Mouse (Mus musculus) CH12.LX (cell line): ENCODE data around the gene Stat6. TPM values are rescaled to one million over a fixed set of nuclear protein-coding genes. Genes with fewer than 3 reads are reported as not detected.

Source experiments
- DNase-seq: peaks from one replicate; pipeline ENCODE4 v3.0.0-alpha.2; 2013; ENCODE audit errors: extremely low read depth
- H3K27ac ChIP-seq: 2 replicates; pipeline ENCODE4 v1.5.1; 2012; ENCODE audit warnings: low read depth, mild to moderate bottlenecking, control low read depth, moderate library complexity; ENCODE audit not compliant: insufficient read depth
- H3K27me3 ChIP-seq: replicated peaks from 2 replicates; pipeline ENCODE3; 2012; ENCODE audit warnings: inconsistent platforms
- H3K36me3 ChIP-seq, 2 experiments: replicated peaks in 1 of 2; 2 replicates each; pipeline versions ENCODE3 to v1.6.1; 2012; ENCODE audit warnings: inconsistent platforms in 1 of 2, low read length in 1 of 2, mild to moderate bottlenecking in 1 of 2, mixed read lengths in 1 of 2, moderate library complexity in 1 of 2; ENCODE audit not compliant: control insufficient read depth in 1 of 2, insufficient read depth in 1 of 2
- H3K4me1 ChIP-seq, 2 experiments: 2 replicates each; pipeline ENCODE4 v1.6.1; 2012; ENCODE audit warnings: inconsistent platforms in 1 of 2, moderate library complexity in 1 of 2; ENCODE audit not compliant: insufficient read depth in 2 of 2, control insufficient read depth in 1 of 2
- H3K4me2 ChIP-seq: 2 replicates; pipeline ENCODE4 v1.6.1; 2012; ENCODE audit warnings: low read depth, mild to moderate bottlenecking, control low read depth; ENCODE audit not compliant: poor library complexity, insufficient read depth, severe bottlenecking
- H3K4me3 ChIP-seq, 3 experiments: fragments of 150-350 bp in 1 of 3; sonication (generic) in 1 of 3; replicated peaks in 1 of 3; 2 replicates each; pipeline versions ENCODE3 to v1.5.1; 2011 to 2012; ENCODE audit warnings: low read depth in 2 of 3, low read length in 2 of 3, mild to moderate bottlenecking in 2 of 3, moderate library complexity in 2 of 3, control low read depth in 1 of 3, improper control_type of control experiment in 1 of 3, inconsistent platforms in 1 of 3, mixed read lengths in 1 of 3; ENCODE audit not compliant: poor library complexity in 1 of 3
- H3K79me2 ChIP-seq: replicated peaks from 2 replicates; pipeline ENCODE4 v1.6.1; 2012; ENCODE audit warnings: mild to moderate bottlenecking, moderate library complexity; ENCODE audit not compliant: control insufficient read depth, poor library complexity, insufficient read depth, severe bottlenecking; ENCODE audit errors: extremely low read depth
- H3K9ac ChIP-seq: 2 replicates; pipeline ENCODE4 v1.6.1; 2012; ENCODE audit warnings: low read depth, mild to moderate bottlenecking, control low read depth, moderate library complexity; ENCODE audit not compliant: insufficient read depth
- H3K9me3 ChIP-seq: replicated peaks from 2 replicates; pipeline ENCODE3; 2012; ENCODE audit warnings: low read length, inconsistent platforms, mixed read lengths
- CTCF ChIP-seq, 2 experiments: IDR thresholded peaks in 1 of 2; conservative IDR thresholded peaks in 1 of 2; 2 replicates each; pipeline ENCODE4 v1.5.1; 2011 to 2012; ENCODE audit warnings: low read depth in 2 of 2, low read length in 2 of 2, improper control_type of control experiment in 1 of 2, inconsistent platforms in 1 of 2, mild to moderate bottlenecking in 1 of 2, moderate library complexity in 1 of 2
- E2F4 ChIP-seq: IDR thresholded peaks from 2 replicates; pipeline ENCODE4 v1.6.1; 2011; ENCODE audit warnings: low read depth, low read length, improper control_type of control experiment; ENCODE audit not compliant: insufficient replicate concordance
- ELF1 ChIP-seq: IDR thresholded peaks from 2 replicates; pipeline ENCODE4 v1.6.1; 2014; ENCODE audit warnings: low read depth, mild to moderate bottlenecking, inconsistent platforms, low read length, improper control_type of control experiment
- HCFC1 ChIP-seq: IDR thresholded peaks from 2 replicates; pipeline ENCODE4 v1.6.1; 2012; ENCODE audit warnings: low read depth, mild to moderate bottlenecking, inconsistent platforms, low read length, improper control_type of control experiment
- IRF4 ChIP-seq: IDR thresholded peaks from 2 replicates; pipeline ENCODE4 v1.6.1; 2014; ENCODE audit warnings: low read depth, mild to moderate bottlenecking, inconsistent platforms, low read length, improper control_type of control experiment
- JUN ChIP-seq: IDR thresholded peaks from 2 replicates; pipeline ENCODE4 v1.6.1; 2011; ENCODE audit warnings: low read depth, mild to moderate bottlenecking, low read length, improper control_type of control experiment, moderate library complexity; ENCODE audit not compliant: insufficient read depth
- JUND ChIP-seq: conservative IDR thresholded peaks from 2 replicates; pipeline ENCODE4 v1.6.1; 2011; ENCODE audit warnings: low read depth, low read length, improper control_type of control experiment
- KAT2A ChIP-seq: IDR thresholded peaks from 2 replicates; pipeline ENCODE4 v1.6.1; 2012; ENCODE audit warnings: low read length, improper control_type of control experiment, inconsistent platforms; ENCODE audit not compliant: insufficient replicate concordance
- MAFK ChIP-seq: IDR thresholded peaks from 2 replicates; pipeline ENCODE4 v1.6.1; 2011; ENCODE audit warnings: low read length, improper control_type of control experiment; ENCODE audit not compliant: insufficient replicate concordance
- MAZ ChIP-seq: IDR thresholded peaks from 2 replicates; pipeline ENCODE4 v1.6.1; 2012; ENCODE audit warnings: low read depth, mild to moderate bottlenecking, inconsistent platforms, low read length, improper control_type of control experiment, moderate library complexity
- MEF2A ChIP-seq: IDR thresholded peaks from 2 replicates; pipeline ENCODE4 v1.6.1; 2014; ENCODE audit warnings: low read depth, mild to moderate bottlenecking, inconsistent platforms, low read length, improper control_type of control experiment, borderline replicate concordance
- MXI1 ChIP-seq: IDR thresholded peaks from 2 replicates; pipeline ENCODE4 v1.6.1; 2011; ENCODE audit warnings: mild to moderate bottlenecking, low read depth, low read length, improper control_type of control experiment
- MYC ChIP-seq: IDR thresholded peaks from 2 replicates; pipeline ENCODE4 v1.6.1; 2011; ENCODE audit warnings: low read depth, mild to moderate bottlenecking, improper control_type of control experiment, low read length
- NELFE ChIP-seq: IDR thresholded peaks from 2 replicates; pipeline ENCODE4 v1.6.1; 2011; ENCODE audit warnings: low read depth, low read length, improper control_type of control experiment
- NRF1 ChIP-seq: IDR thresholded peaks from 2 replicates; pipeline ENCODE4 v1.6.1; 2014; ENCODE audit warnings: low read depth, mild to moderate bottlenecking, inconsistent platforms, low read length, improper control_type of control experiment, moderate library complexity
- POLR2A ChIP-seq: IDR thresholded peaks from 2 replicates; pipeline ENCODE4 v1.6.1; 2011; ENCODE audit warnings: low read depth, mild to moderate bottlenecking, improper control_type of control experiment, low read length
- RAD21 ChIP-seq: IDR thresholded peaks from 2 replicates; pipeline ENCODE4 v1.6.1; 2011; ENCODE audit warnings: low read depth, mild to moderate bottlenecking, low read length, improper control_type of control experiment, moderate library complexity
- SIN3A ChIP-seq: IDR thresholded peaks from 2 replicates; pipeline ENCODE4 v1.6.1; 2012; ENCODE audit warnings: low read length, improper control_type of control experiment, inconsistent platforms
- SMC3 ChIP-seq: IDR thresholded peaks from 2 replicates; pipeline ENCODE4 v1.6.1; 2011; ENCODE audit warnings: low read depth, low read length, improper control_type of control experiment
- TBP ChIP-seq: conservative IDR thresholded peaks from 2 replicates; pipeline ENCODE4 v1.6.1; 2011; ENCODE audit warnings: low read depth, low read length, improper control_type of control experiment
- TCF12 ChIP-seq: IDR thresholded peaks from 2 replicates; pipeline ENCODE4 v1.6.1; 2014; ENCODE audit warnings: low read depth, mild to moderate bottlenecking, inconsistent platforms, low read length, improper control_type of control experiment
- UBTF ChIP-seq: IDR thresholded peaks from 2 replicates; pipeline ENCODE4 v1.6.1; 2012; ENCODE audit warnings: low read depth, mild to moderate bottlenecking, inconsistent platforms, low read length, improper control_type of control experiment, moderate library complexity
- USF2 ChIP-seq: conservative IDR thresholded peaks from 2 replicates; pipeline ENCODE4 v1.6.1; 2011; ENCODE audit warnings: low read depth, low read length, improper control_type of control experiment
- ZC3H11A ChIP-seq: IDR thresholded peaks from 2 replicates; pipeline ENCODE4 v1.6.1; 2012; ENCODE audit warnings: low read depth, mild to moderate bottlenecking, inconsistent platforms, low read length, improper control_type of control experiment
- ZNF384 ChIP-seq: IDR thresholded peaks from 2 replicates; pipeline ENCODE4 v1.6.1; 2012; ENCODE audit warnings: low read depth, low read length, improper control_type of control experiment, inconsistent platforms
- dilution Hi-C: fragments of 300-500 bp; cut with MboI; formaldehyde crosslinking; loops from 2 replicates; pipeline ENCODE4 v1.14.3; 2020; ENCODE audit warnings: low sequenced_read_pairs; ENCODE audit not compliant: extremely low pct_unique_long_range_greater_than_20kb, extremely low pct_ligation_motif_present
- in situ Hi-C: fragments of 300-500 bp; cut with MboI; formaldehyde crosslinking; loops from 3 replicates; pipeline ENCODE4 v1.14.3; 2019; ENCODE audit warnings: low sequenced_read_pairs, low pct_ligation_motif_present, low pct_unique_long_range_greater_than_20kb, mixed read lengths
- polyA plus RNA-seq: library from polyadenylated mRNA; unstranded; fragments of >175 nt; gene quantifications from 2 replicates; pipeline ENCODE4 v1.2.1, GENCODE M21; 2012; ENCODE audit warnings: low read depth; ENCODE audit not compliant: insufficient read length
- total RNA-seq, 2 experiments: library from RNA; depleted of rRNA; stranded (reverse); fragments of 300-350 nt in 1 of 2; fragments of >200 nt in 1 of 2; gene quantifications; 2 replicates each; pipeline ENCODE4 v1.2.3; 2012 to 2014

Gene Stat6
- total and polyA plus RNA-seq, 3 experiments: 71.5 to 76.6 (median 72.1) TPM

GRCm38 (mm10) chr10:127694636-127695035 lies 51.9 kb downstream of the Stat6 start:
- Histone ChIP-seq H3K9ac (no peak overlapping the region), H3K36me3 (peaks cover 40 to 82% of the 10 kb centered on the region in 2 experiments), H3K4me2 (no peak overlapping the region), H3K4me1 (no peaks in the 10 kb centered on the region), H3K27me3 (no peaks in the 10 kb centered on the region), H3K4me3 (no peak overlapping the region), H3K9me3 (no peaks in the 10 kb centered on the region), H3K79me2 (no peaks in the 10 kb centered on the region), H3K27ac (no peak overlapping the region)
- peak; percentile 35 for DNase-seq
- TF ChIP-seq CTCF (conservative IDR thresholded peaks at IDR 0.05 in 1 of 2, IDR thresholded peaks at IDR 0.05 in 1 of 2; ENCODE audit: low read depth in 2 of 2, low read length in 2 of 2) (peak; percentile 72 to 78), MYC (0 out of 2 replicates have a peak, but pooled peaks have one; percentile 18), TCF12 (no peak), SMC3 (peak; percentile 76), IRF4 (no peak), ZC3H11A (no peak), ZNF384 (peak; percentile 81), MXI1 (no peak), RAD21 (peak; percentile 38)
- in situ Hi-C loops (loop anchor here (5.0 kb wide), 1 partner anchor 38 kb away; no protein-coding TSS in a partner anchor), dilution Hi-C loops (no loop called here)

- Histone ChIP-seq H3K27me3 (no peaks in the 10 kb centered on the region), H3K79me2 (no peaks in the 10 kb centered on the region), H3K36me3 (peaks cover 37 to 81% of the 10 kb centered on the region in 2 experiments), H3K9me3 (no peaks in the 10 kb centered on the region), H3K9ac (no peak overlapping the region), H3K4me3 (no peak overlapping the region), H3K27ac (no peak overlapping the region), H3K4me1 (no peaks in the 10 kb centered on the region), H3K4me2 (no peak overlapping the region)
- TF ChIP-seq POLR2A (no peak), SIN3A (no peak), JUN (no peak), TCF12 (no peak), MEF2A (no peak), E2F4 (no peak), MAZ (no peak), HCFC1 (no peak), NELFE (no peak), TBP (no peak), JUND (no peak), ZNF384 (no peak), IRF4 (no peak), ELF1 (no peak), UBTF (no peak), KAT2A (no peak), USF2 (no peak), NRF1 (no peak), MAFK (no peak)
- DNase-seq: no peak
- dilution Hi-C loops (no loop called here), in situ Hi-C loops (loop anchor here (5.0 kb wide), 1 partner anchor 37 kb away; no protein-coding TSS in a partner anchor)
Measured at GRCm38 (mm10) chr10:127695775-127696174, 53.0 kb downstream of the Stat6 start.
